Mouse (Mus musculus): Measurements from ENCODE around the gene Xpnpep3.

GRCm38 (mm10) chr15:81370356-81370755, 29.6 kb upstream of the Xpnpep3 start:
- no peak for TF ChIP-seq GATA1 (IDR thresholded peaks at IDR 0.05; ENCODE audit: borderline replicate concordance, low read length)
- TF ChIP-seq FLI1 (IDR thresholded peaks at IDR 0.05; ENCODE audit: low read length) = no peak

Measured in megakaryocyte, embryonic 14.5 days (primary cell).